Comparison of ENCODE assay signal across 12 mouse cellular contexts in the genomic region with DNA sequence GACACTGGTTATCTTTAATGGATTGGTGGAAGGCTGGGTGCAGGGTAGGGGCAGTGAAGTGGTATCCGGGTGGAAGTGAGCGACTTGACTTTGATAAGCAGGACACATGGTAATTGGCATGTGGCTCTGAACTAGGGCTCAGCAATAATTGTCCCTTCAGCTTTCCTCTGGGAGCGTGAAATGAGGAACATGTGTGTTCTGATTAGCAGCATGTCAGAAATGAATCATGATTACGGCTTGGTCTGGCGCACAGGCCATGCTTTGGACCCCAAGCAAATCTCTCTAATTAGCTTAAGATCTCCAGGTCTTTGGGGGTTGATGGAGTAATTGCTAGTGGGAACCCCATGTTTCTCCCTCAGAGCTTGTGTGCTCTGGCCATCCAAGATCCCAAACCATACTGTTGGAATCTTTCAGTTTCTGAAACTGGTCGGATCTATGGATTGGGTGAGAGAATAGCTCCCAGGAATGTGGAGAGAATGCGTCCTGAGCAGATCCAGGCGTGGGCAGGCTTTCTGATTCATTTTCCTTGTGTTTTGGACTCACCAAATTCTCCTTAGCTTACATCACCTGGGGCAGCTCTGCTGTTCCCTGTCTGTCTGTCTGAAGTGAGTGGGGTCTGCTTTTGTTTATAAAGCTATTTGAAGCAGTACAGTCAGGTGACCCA. TPM values are rescaled to one million over a fixed set of nuclear protein-coding genes. Genes with fewer than 3 reads are reported as not detected.
DNase-seq lines count a peak whose midpoint lies in the region; ATAC-seq and TF ChIP-seq lines count a peak whose summit lies in the region.
"Had no signal": no experiment of that assay in that cellular context is flagged by ENCODE, and none has a peak within 500 bp of the region (broad histone marks: within the 10 kb centered on the region; RNA-seq: fewer than 3 reads in every experiment).

No protein-coding gene starts in this region.

- peak; percentile 16 for DNase-seq in hindbrain, postnatal 0 days (ENCODE audit: low spot score)
- no peak for DNase-seq in hindbrain, embryonic 10.5 days (ENCODE audit: low spot score)
- no peak for DNase-seq in ES-E14 (ENCODE audit: low read depth, low spot score)
- peak; percentile 54 for DNase-seq in brain, embryonic 14.5 days (ENCODE audit: low read depth)
- no peak for DNase-seq in right cerebral cortex, postnatal 4 days
- DNase-seq in yolk sac, embryonic 10.5 days (ENCODE audit: low spot score): no peak
- DNase-seq: gastrocnemius, postnatal 14 days; kidney, postnatal 36 days; right cerebral cortex, postnatal 25 days had no signal

- no peak for ATAC-seq in hindbrain, postnatal 0 days
- ATAC-seq in limb, embryonic 15.5 days (ENCODE audit: insufficient number of reproducible peaks, low FRiP score, low TSS enrichment, low read depth): no peak

- no peak overlapping the region for H3K27ac ChIP-seq in hindbrain, postnatal 0 days
- no peak overlapping the region; the same call in 1 of the 2 replicates for H3K27ac ChIP-seq in hindbrain, embryonic 10.5 days
- H3K27ac ChIP-seq in ES-E14 (ENCODE audit: insufficient read depth, low read depth, low read length, poor library complexity, severe bottlenecking): peak overlapping the region; percentile 58
- peak overlapping the region; percentile 81 for H3K27ac ChIP-seq in limb, embryonic 15.5 days
- H3K27ac ChIP-seq: liver, embryonic 15.5 days had no signal

- TF ChIP-seq CTCF in hindbrain, postnatal 0 days (IDR thresholded peaks at IDR 0.05; ENCODE audit: low read depth): no peak
- no peak for TF ChIP-seq CTCF in brain, embryonic 14.5 days (IDR thresholded peaks at IDR 0.05; ENCODE audit: borderline replicate concordance, extremely low read depth, insufficient read depth, insufficient read length)

- no peak overlapping the region for H3K4me2 ChIP-seq in hindbrain, postnatal 0 days (ENCODE audit: low read depth, low read length)
- no peak overlapping the region for H3K4me2 ChIP-seq in limb, embryonic 15.5 days
- H3K4me2 ChIP-seq: liver, embryonic 15.5 days had no signal

- no peaks in the 10 kb centered on the region for H3K36me3 ChIP-seq in hindbrain, postnatal 0 days (ENCODE audit: insufficient read depth, low read length)
- H3K36me3 ChIP-seq in hindbrain, embryonic 10.5 days: 0 out of 2 replicates have a peak, but pooled peaks cover 4% of the 10 kb centered on the region
- no peaks in the 10 kb centered on the region; the same call in 1 of the 2 replicates for H3K36me3 ChIP-seq in ES-E14 (ENCODE audit: control insufficient read depth, insufficient read depth, low read length, poor library complexity, severe bottlenecking)
- H3K36me3 ChIP-seq in limb, embryonic 15.5 days: no peaks in the 10 kb centered on the region
- H3K36me3 ChIP-seq: liver, embryonic 15.5 days had no signal

- WGBS in hindbrain, postnatal 0 days: 43% methylated on average over 8 of the region's 8 CpGs
- WGBS in hindbrain, embryonic 10.5 days: 47% methylated on average over 8 of the region's 8 CpGs
- 25% methylated on average over 8 of the region's 8 CpGs for WGBS in limb, embryonic 15.5 days

- H3K4me3 ChIP-seq in hindbrain, postnatal 0 days (ENCODE audit: low read length): no peak overlapping the region
- H3K4me3 ChIP-seq in hindbrain, embryonic 10.5 days: no peak overlapping the region
- H3K4me3 ChIP-seq in ES-E14 (ENCODE audit: insufficient read depth in 1 of 2, low read depth in 1 of 2, low read length in 2 of 2, poor library complexity in 1 of 2, severe bottlenecking in 1 of 2): no peak overlapping the region
- H3K4me3 ChIP-seq in limb, embryonic 15.5 days: no peak overlapping the region
- H3K4me3 ChIP-seq: liver, embryonic 15.5 days had no signal

- in situ Hi-C loops in ES-E14 (cut with MboI; ENCODE audit: low sequenced_read_pairs in 2 of 2, unreplicated experiment in 2 of 2): no loop called here

- no peaks in the 10 kb centered on the region for H3K27me3 ChIP-seq in hindbrain, postnatal 0 days (ENCODE audit: insufficient read depth, low read length)
- peaks cover 71% of the 10 kb centered on the region for H3K27me3 ChIP-seq in hindbrain, embryonic 10.5 days (ENCODE audit: insufficient read depth, poor library complexity, severe bottlenecking)
- H3K27me3 ChIP-seq in limb, embryonic 15.5 days: no peaks in the 10 kb centered on the region

- no peak overlapping the region for H3K9ac ChIP-seq in hindbrain, postnatal 0 days (replicated peaks; ENCODE audit: low read length)
- H3K9ac ChIP-seq in ES-E14 (ENCODE audit: insufficient read depth, low read depth, low read length, poor library complexity, severe bottlenecking): peak overlapping the region; percentile 14; the same call in 1 of the 2 replicates
- H3K9ac ChIP-seq in limb, embryonic 15.5 days: no peak overlapping the region
- H3K9ac ChIP-seq: liver, embryonic 15.5 days had no signal

- no peaks in the 10 kb centered on the region for H3K9me3 ChIP-seq in hindbrain, postnatal 0 days (ENCODE audit: low read length)
- H3K9me3 ChIP-seq in hindbrain, embryonic 10.5 days: no peaks in the 10 kb centered on the region
- no peaks in the 10 kb centered on the region for H3K9me3 ChIP-seq in ES-E14 (ENCODE audit: control insufficient read depth, insufficient read depth, low read depth, low read length)
- no peaks in the 10 kb centered on the region for H3K9me3 ChIP-seq in limb, embryonic 15.5 days
- H3K9me3 ChIP-seq: liver, embryonic 15.5 days had no signal

- H3K4me1 ChIP-seq in hindbrain, postnatal 0 days (ENCODE audit: insufficient read depth, low read length): peaks cover 8% of the 10 kb centered on the region
- H3K4me1 ChIP-seq in hindbrain, embryonic 10.5 days (replicated peaks): peaks cover 94% of the 10 kb centered on the region
- peaks cover 19 to 45% of the 10 kb centered on the region in 2 experiments for H3K4me1 ChIP-seq in ES-E14 (ENCODE audit: control insufficient read depth in 2 of 2, insufficient read depth in 2 of 2, low read length in 2 of 2, poor library complexity in 1 of 2)
- H3K4me1 ChIP-seq in limb, embryonic 15.5 days: peaks cover 81% of the 10 kb centered on the region
- H3K4me1 ChIP-seq: liver, embryonic 15.5 days had no signal

- TF ChIP-seq POLR2A in brain, embryonic 14.5 days (IDR thresholded peaks at IDR 0.05; ENCODE audit: borderline replicate concordance, extremely low read depth, insufficient read depth, insufficient read length, poor library complexity, severe bottlenecking): no peak

TF ChIP-seq in ES-E14, 5 proteins besides CTCF, POLR2A, EP300 and RAD21:
- no peak for TF ChIP-seq MAFK (IDR thresholded peaks at IDR 0.05; ENCODE audit: insufficient read depth, low read depth, low read length)
- no peak for TF ChIP-seq ZNF384 (IDR thresholded peaks at IDR 0.05; ENCODE audit: low read depth, low read length)
- TF ChIP-seq ZC3H11A (IDR thresholded peaks at IDR 0.05; ENCODE audit: borderline replicate concordance, low read depth, low read length): no peak
- TF ChIP-seq HCFC1 (IDR thresholded peaks at IDR 0.05; ENCODE audit: borderline replicate concordance, insufficient read depth, low read length): no peak
- TF ChIP-seq CHD2 (IDR thresholded peaks at IDR 0.05; ENCODE audit: low read depth, low read length): no peak

RNA-seq across cellular contexts. Expression of a gene that starts 30.8 kb away (rescaled TPM):
- 10.6 and 16.1 TPM in 2 replicates for total RNA-seq in hindbrain, postnatal 0 days (2014; rRNA removed)
- polyA plus RNA-seq in hindbrain, postnatal 0 days (2015; fragmentation: Nextera tagmentation; extraction: Ambion mirVana): 2.8 and 3.1 TPM in 2 replicates
- polyA plus RNA-seq in hindbrain, embryonic 10.5 days (2016; fragmentation: Nextera tagmentation; extraction: Ambion mirVana): 4.0 and 6.5 TPM in 2 replicates
- 28.2 and 43.6 TPM in 2 replicates for total RNA-seq in ES-E14 (2012; rRNA removed)
- 4.7 and 7.4 TPM in 2 replicates for polyA plus RNA-seq in brain, embryonic 14.5 days (2012; rRNA removed)
- 4.7 and 5.7 TPM in 2 replicates for polyA plus RNA-seq in limb, embryonic 15.5 days (2015; fragmentation: Nextera tagmentation; extraction: Ambion mirVana)
- total RNA-seq: common myeloid progenitor, adult 5-6 weeks had no signal

RNA-seq across cellular contexts. Expression of a gene that starts 45.1 kb away (rescaled TPM):
- 19.8 and 21.9 TPM in 2 replicates for total RNA-seq in hindbrain, postnatal 0 days (2014; rRNA removed)
- 16.8 and 17.7 TPM in 2 replicates for polyA plus RNA-seq in hindbrain, postnatal 0 days (2015; fragmentation: Nextera tagmentation; extraction: Ambion mirVana)
- polyA plus RNA-seq in hindbrain, embryonic 10.5 days (2016; fragmentation: Nextera tagmentation; extraction: Ambion mirVana): 2.5 and 3.6 TPM in 2 replicates
- total RNA-seq in ES-E14 (2012; rRNA removed): 7.5 and 7.6 TPM in 2 replicates
- polyA plus RNA-seq in brain, embryonic 14.5 days (2012; rRNA removed): 2.5 and 4.9 TPM in 2 replicates
- 19.7 and 19.9 TPM in 2 replicates for polyA plus RNA-seq in limb, embryonic 15.5 days (2015; fragmentation: Nextera tagmentation; extraction: Ambion mirVana)

Comparison
In these comparisons a context has a peak if more than half of its experiments do, and no peak if none do; other contexts are left out.
1. DNase-seq: peak in hindbrain, postnatal 0 days (single experiment) and brain, embryonic 14.5 days (single experiment); none in hindbrain, embryonic 10.5 days (single experiment), ES-E14 (single experiment), right cerebral cortex, postnatal 4 days (single experiment) and yolk sac, embryonic 10.5 days (single experiment).
2. H3K27ac ChIP-seq: peak in ES-E14 (single experiment) and limb, embryonic 15.5 days (single experiment); none in hindbrain, postnatal 0 days (single experiment) and hindbrain, embryonic 10.5 days (single experiment).